Mouse (Mus musculus) kidney, postnatal 0 days (tissue): ENCODE data around the gene Rnf113a1. TPM values are rescaled to one million over a fixed set of nuclear protein-coding genes. Genes with fewer than 3 reads are reported as not detected.
A peak's percentile ranks its signal among the peaks of the same experiment; 100 is the strongest.
"Not testable (repeated sequence)": the region's sequence is repeated elsewhere in the genome, so short reads cannot be mapped to it uniquely, and the experiment has no call there.

ENCODE experiments used
- ATAC-seq: fragments of 200-750 bp; cut with Nextera tagmentation; replicated peaks from 2 replicates; pipeline ENCODE4 v1.8.0; 2017; ENCODE audit warnings: low read depth, moderate number of reproducible peaks, moderate TSS enrichment, moderate library complexity; ENCODE audit not compliant: low FRiP score
- DNase-seq: peaks from one replicate; pipeline ENCODE4 v3.0.0-alpha.2; 2016; ENCODE audit warnings: low spot score
- H3K27ac ChIP-seq: fragments of 300-500 bp; sonication (generic); 2 replicates; pipeline ENCODE4 v1.5.1; 2014; ENCODE audit warnings: mild to moderate bottlenecking
- H3K27me3 ChIP-seq: fragments of 300-500 bp; sonication (generic); 2 replicates; pipeline ENCODE4 v1.6.1; 2014; ENCODE audit warnings: low read length, mixed read lengths; ENCODE audit not compliant: insufficient read depth
- H3K36me3 ChIP-seq: fragments of 300-500 bp; sonication (generic); 2 replicates; pipeline ENCODE4 v1.6.1; 2014; ENCODE audit warnings: low read length, mixed read lengths; ENCODE audit not compliant: insufficient read depth
- H3K4me1 ChIP-seq: fragments of 300-500 bp; sonication (generic); replicated peaks from 2 replicates; pipeline ENCODE4 v1.6.1; 2014; ENCODE audit warnings: antibody characterized with exemption, low read length, mixed read lengths; ENCODE audit not compliant: insufficient read depth
- H3K4me2 ChIP-seq: fragments of 300-500 bp; sonication (generic); 2 replicates; pipeline ENCODE4 v1.6.1; 2014; ENCODE audit warnings: mild to moderate bottlenecking, low read length, moderate library complexity, mixed read lengths
- H3K4me3 ChIP-seq: fragments of 300-500 bp; sonication (generic); replicated peaks from 2 replicates; pipeline ENCODE4 v1.5.1; 2014; ENCODE audit warnings: low read depth, low read length
- H3K9ac ChIP-seq: fragments of 300-500 bp; sonication (generic); 2 replicates; pipeline ENCODE4 v1.6.1; 2014; ENCODE audit warnings: low read depth, low read length
- H3K9me3 ChIP-seq: fragments of 300-500 bp; sonication (generic); replicated peaks from 2 replicates; pipeline ENCODE4 v1.6.1; 2016; ENCODE audit warnings: low read length, inconsistent platforms, mixed read lengths
- CTCF ChIP-seq: IDR thresholded peaks from 2 replicates; pipeline ENCODE4 v1.5.1; 2016; ENCODE audit warnings: antibody characterized with exemption, low read depth, mild to moderate bottlenecking, moderate library complexity
- WGBS: fragments of 180-500 bp; shearing (Covaris S2); extraction: QIAGEN DNeasy Blood & Tissue Kit; methylation state at CpG from one replicate; pipeline ENCODE4 v1.1.7; 2014; 5-methylcytosine and 5-hydroxymethylcytosine counted together
- polyA plus RNA-seq: library from polyadenylated mRNA; unstranded; fragments of >200 nt; fragmentation: Nextera tagmentation; extraction: Ambion mirVana; gene quantifications from 2 replicates; pipeline ENCODE4 v1.2.1, GENCODE M21; 2015

Gene Rnf113a1
- 8.9 and 9.6 TPM in 2 replicates for polyA plus RNA-seq

GRCm38 (mm10) chrX:37191105-37191743, at the start of gene Rnf113a1, which contains the start of gene Ndufa1:
Rnf113a1 (plus strand) TSS chrX:37191245.
Ndufa1 (minus strand) TSS chrX:37191163.
- ATAC-seq (peak; percentile 94), DNase-seq (peak; percentile 82)
- TF ChIP-seq CTCF: no peak

DNA sequence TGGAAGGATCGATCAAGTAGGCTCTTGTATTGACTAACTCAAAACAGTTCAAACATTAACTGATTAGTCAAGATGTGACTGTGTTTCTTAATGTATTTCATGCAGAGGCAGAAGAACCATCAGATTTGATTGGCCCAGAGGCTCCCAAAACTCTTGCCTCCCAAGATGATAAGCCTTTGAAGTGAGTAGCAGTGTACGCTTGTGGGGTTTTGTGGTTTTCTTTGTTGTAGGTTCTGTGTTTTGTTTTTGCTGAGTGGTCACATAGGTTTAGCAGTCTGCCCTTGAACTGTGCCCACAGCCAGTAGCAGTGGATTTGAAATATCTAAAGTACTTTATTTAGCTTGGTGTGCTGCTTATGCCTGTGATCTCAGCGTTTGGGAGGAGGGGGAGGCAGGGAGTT, 49.3 kb upstream of the Rnf113a1 start:
- DNase-seq (no peak), ATAC-seq (no peak)
- 0 out of 2 replicates have a peak, but pooled peaks cover 2% of the 10 kb centered on the region for H3K36me3 ChIP-seq
- no peak overlapping the region for H3K27ac ChIP-seq
- H3K9ac ChIP-seq: no peak overlapping the region
- no peak overlapping the region for H3K4me2 ChIP-seq
- H3K27me3 ChIP-seq: no peaks in the 10 kb centered on the region
- no peaks in the 10 kb centered on the region for H3K9me3 ChIP-seq
- 89% methylated on average over 3 of the region's 3 CpGs for WGBS
- H3K4me1 ChIP-seq: no peaks in the 10 kb centered on the region
- H3K4me3 ChIP-seq: no peak overlapping the region
- TF ChIP-seq CTCF: no peak

More at GRCm38 (mm10) chrX:37191105-37191743, at the start of gene Rnf113a1, which contains the start of gene Ndufa1:
- H3K9ac ChIP-seq: peak within 1 kb of the TSS; percentile 55
- 20% methylated on average over 63 of the region's 63 CpGs for WGBS
- peak within 1 kb of the TSS; percentile 50 for H3K4me3 ChIP-seq
- H3K36me3 ChIP-seq: no peaks in the 10 kb centered on the region
- peak within 1 kb of the TSS; percentile 57 for H3K27ac ChIP-seq
- no peaks in the 10 kb centered on the region for H3K9me3 ChIP-seq
- no peaks in the 10 kb centered on the region for H3K4me1 ChIP-seq
- no peaks in the 10 kb centered on the region for H3K27me3 ChIP-seq
- H3K4me2 ChIP-seq: peak within 1 kb of the TSS; percentile 68

GRCm38 (mm10) chrX:37144498-37144897, 46.5 kb upstream of the Rnf113a1 start:
- 88% methylated on average over 1 of the region's 4 CpGs for WGBS
- ATAC-seq, H3K4me1 ChIP-seq, H3K9me3 ChIP-seq, DNase-seq, H3K27me3 ChIP-seq, H3K36me3 ChIP-seq, H3K9ac ChIP-seq, H3K4me3 ChIP-seq, H3K4me2 ChIP-seq, H3K27ac ChIP-seq: not testable (repeated sequence)

DNA sequence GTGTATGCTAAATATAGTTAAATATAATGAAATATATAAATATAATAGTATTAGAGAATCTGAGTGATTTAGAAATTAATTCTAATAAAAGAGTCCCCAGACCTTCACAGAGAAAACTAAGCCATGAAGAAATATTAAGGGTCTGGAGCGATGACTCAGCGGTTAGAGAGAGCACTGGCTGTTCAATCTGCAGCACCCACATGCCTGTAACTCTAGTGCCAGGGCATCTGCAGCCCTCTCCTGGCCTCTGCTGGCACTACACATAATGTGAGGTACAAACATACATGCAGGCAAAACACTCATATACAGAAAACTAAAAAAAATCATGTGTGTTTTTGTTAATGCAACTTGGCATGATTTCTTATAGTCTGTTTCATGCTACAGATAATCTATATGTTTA, 46.1 kb upstream of the Rnf113a1 start:
- H3K4me2 ChIP-seq: no peak overlapping the region
- H3K4me1 ChIP-seq: no peaks in the 10 kb centered on the region
- TF ChIP-seq CTCF: peak; percentile 53
- 0 out of 2 replicates have a peak, but pooled peaks cover 2% of the 10 kb centered on the region for H3K36me3 ChIP-seq
- WGBS: 84% methylated on average over 2 of the region's 2 CpGs
- ATAC-seq (no peak), DNase-seq (peak; percentile 8)
- H3K27ac ChIP-seq: no peak overlapping the region
- H3K4me3 ChIP-seq: no peak overlapping the region
- no peaks in the 10 kb centered on the region for H3K27me3 ChIP-seq
- no peaks in the 10 kb centered on the region for H3K9me3 ChIP-seq
- no peak overlapping the region for H3K9ac ChIP-seq

DNA sequence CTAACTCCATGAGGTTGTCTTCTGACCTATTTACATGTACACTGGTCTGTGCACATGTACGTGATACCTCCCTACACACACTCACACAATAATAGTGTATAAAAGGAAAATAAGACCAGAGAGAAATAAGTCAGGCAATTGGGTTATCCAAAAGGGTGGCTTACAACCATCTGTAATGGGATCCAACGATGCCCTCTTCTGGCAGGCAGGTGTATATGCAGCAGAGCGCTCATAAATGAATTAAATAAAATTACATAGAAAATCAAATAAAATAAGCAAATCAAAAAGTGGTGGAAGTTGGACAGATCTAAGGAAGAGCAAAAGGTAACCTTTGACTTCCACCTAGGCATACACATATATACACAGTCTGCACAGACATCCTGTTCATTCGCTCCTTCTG, 33.2 kb upstream of the Rnf113a1 start:
- peak; percentile 53 for TF ChIP-seq CTCF
- H3K4me3 ChIP-seq: no peak overlapping the region
- no peak overlapping the region for H3K4me2 ChIP-seq
- no peaks in the 10 kb centered on the region for H3K4me1 ChIP-seq
- no peaks in the 10 kb centered on the region for H3K9me3 ChIP-seq
- H3K36me3 ChIP-seq: no peaks in the 10 kb centered on the region
- WGBS: 57% methylated on average over 4 of the region's 4 CpGs
- H3K9ac ChIP-seq: no peak overlapping the region
- H3K27ac ChIP-seq: no peak overlapping the region
- ATAC-seq (no peak), DNase-seq (peak; percentile 6)
- no peaks in the 10 kb centered on the region for H3K27me3 ChIP-seq

DNA sequence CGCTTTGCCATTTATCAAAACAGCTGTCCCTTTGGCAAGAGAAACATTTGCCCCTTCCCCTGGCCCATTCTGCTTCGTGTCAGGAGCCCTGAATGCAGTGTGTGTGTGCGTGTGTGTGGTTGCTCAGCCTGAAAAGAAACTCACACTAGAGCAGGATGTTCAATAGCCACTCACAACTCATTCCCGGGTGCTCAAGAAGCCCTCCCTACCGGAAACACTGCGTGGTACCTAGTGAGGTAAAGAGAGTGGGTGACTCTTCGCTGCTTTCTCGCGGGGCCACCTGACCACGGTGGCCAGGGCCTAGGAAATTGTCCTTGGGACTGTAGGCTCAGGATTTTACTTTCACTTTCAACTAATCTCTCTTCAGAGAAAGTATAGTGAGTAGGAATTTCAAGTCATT, 29.9 kb upstream of the Rnf113a1 start:
- H3K4me1 ChIP-seq: no peaks in the 10 kb centered on the region
- no peaks in the 10 kb centered on the region for H3K9me3 ChIP-seq
- no peak overlapping the region for H3K4me2 ChIP-seq
- no peak overlapping the region for H3K4me3 ChIP-seq
- H3K27ac ChIP-seq: no peak overlapping the region
- no peak overlapping the region for H3K9ac ChIP-seq
- no peak for ATAC-seq
- no peaks in the 10 kb centered on the region for H3K36me3 ChIP-seq
- H3K27me3 ChIP-seq: no peaks in the 10 kb centered on the region
- TF ChIP-seq CTCF: no peak
- 79% methylated on average over 10 of the region's 10 CpGs for WGBS
- DNase-seq: no peak
